Mouse (Mus musculus) small intestine, adult 2 months (tissue): ENCODE measurements at regions not wholly inside any gene's neighbourhood (a gene's known extent, or its start where the extent isn't known, plus 50 kb on each side); places are given as distances from the start of the nearest gene placed in this dataset.

Source experiments
- CTCF ChIP-seq: fragments of 200-500 bp; IDR thresholded peaks from 2 replicates; pipeline ENCODE4 v1.5.1; 2012; ENCODE audit warnings: low read depth, mild to moderate bottlenecking, control low read depth, inconsistent platforms, low read length, moderate library complexity, mixed read lengths; ENCODE audit not compliant: insufficient replicate concordance, insufficient read length; ENCODE audit errors: extremely low read depth
- POLR2A ChIP-seq: fragments of 200-500 bp; IDR thresholded peaks from 2 replicates; pipeline ENCODE4 v1.6.1; 2012; ENCODE audit warnings: low read depth, mild to moderate bottlenecking, control low read depth, inconsistent platforms, low read length, moderate library complexity

DNA sequence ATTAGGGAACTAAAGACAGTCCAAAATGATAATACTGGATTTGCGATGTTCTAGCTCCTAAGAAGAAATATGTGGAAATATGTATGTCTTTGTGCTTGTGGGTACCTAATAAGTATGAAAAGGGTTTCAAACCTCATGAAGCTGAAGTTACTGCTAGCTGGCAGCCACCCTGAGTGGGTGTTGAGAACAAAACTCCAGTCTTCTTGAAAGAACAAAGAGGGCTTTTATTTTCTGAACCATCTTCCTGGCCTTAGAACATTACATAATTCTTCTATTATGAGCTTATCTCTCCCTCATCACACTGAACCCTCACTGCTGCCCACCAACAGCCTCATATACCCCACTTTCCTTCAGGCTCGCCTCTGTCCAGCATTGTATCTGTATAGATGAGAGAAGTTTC lies 905.6 kb upstream of the Slc10a2 start:
- no peak for TF ChIP-seq POLR2A
- no peak for TF ChIP-seq CTCF
